Mouse (Mus musculus) inflammation-experienced regulatory T-cells, adult 6 months (primary cell): ENCODE data around the gene Fam129c. TPM values are rescaled to one million over a fixed set of nuclear protein-coding genes. Genes with fewer than 3 reads are reported as not detected.
A peak's percentile ranks its signal among the peaks of the same experiment; 100 is the strongest.

ENCODE experiments used
- ATAC-seq: one replicate; pipeline ENCODE4 v1.8.0; 2017
- polyA plus RNA-seq, 3 experiments: library from polyadenylated mRNA; unstranded; fragments of 100-300 nt; shearing (Covaris generic); gene quantifications; one replicate each; pipeline ENCODE4 v1.2.1; 2017

Gene Fam129c
- polyA plus RNA-seq, 3 experiments from 2014 or later: 1.5 to 2.0 (median 1.7) TPM

DNA sequence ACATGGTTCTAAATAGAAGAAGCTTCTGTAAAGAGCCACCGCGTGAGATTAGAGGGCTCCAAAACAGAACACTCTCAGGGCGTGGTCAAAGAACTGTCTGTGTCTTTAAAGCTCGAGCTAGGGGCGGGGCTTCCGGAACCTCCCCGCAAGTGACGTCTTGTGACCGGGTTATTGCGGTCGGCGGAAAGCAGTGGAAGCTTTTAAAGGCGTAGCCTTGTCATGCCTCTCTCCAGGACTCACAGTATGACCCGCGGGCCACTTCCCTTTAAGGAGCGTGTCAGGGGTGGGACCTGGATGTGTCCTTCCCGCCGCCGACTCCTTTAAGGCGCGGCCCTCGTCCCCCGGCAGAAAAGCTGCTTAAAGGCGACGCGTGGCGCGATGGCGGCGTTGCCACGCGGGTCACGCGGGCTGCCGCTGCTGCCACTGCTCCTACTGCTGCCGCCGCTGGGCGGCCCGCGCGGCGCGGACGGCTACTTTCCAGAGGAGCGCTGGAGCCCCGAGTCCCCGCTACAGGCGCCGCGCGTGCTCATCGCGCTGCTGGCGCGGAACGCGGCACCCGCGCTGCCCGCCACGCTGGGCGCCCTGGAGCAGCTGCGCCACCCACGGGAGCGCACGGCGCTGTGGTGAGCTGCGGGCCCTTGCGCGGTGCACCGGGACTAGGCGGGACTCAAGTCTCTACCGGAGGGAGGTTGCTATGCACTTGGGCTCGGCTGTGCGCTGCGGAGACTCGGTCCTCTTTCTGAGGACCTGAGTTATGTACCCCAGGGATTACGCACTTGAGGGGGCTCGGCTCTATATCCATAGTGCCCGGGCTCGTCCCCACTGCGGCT lies 13.6 kb downstream of the Fam129c start, which contains the start of gene Colgalt1:
Gene Colgalt1 (plus strand): TSS at position 177 of the 830 bp plus-strand sequence.
- ATAC-seq: peak; percentile 99

DNA sequence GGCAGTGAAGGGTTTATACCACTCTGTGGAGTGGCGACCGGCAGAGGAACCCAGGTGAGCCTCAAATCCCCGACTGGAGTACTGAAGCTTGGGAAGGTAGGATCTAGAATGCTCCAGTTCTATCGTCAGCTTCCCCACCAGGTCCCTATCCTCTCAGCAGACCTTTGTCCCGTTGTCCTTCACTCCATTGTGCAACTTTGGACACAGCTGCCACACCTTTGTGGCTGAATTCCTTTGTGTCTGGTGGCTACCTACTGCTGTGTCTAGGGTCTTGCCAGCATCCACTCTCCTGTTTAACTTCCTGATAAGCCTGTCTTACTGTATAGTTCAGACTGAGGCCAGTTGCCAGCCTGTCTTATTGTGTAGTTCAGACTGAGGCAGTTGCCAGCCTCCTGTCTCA lies 14.7 kb downstream of the Fam129c start:
- ATAC-seq: no peak

DNA sequence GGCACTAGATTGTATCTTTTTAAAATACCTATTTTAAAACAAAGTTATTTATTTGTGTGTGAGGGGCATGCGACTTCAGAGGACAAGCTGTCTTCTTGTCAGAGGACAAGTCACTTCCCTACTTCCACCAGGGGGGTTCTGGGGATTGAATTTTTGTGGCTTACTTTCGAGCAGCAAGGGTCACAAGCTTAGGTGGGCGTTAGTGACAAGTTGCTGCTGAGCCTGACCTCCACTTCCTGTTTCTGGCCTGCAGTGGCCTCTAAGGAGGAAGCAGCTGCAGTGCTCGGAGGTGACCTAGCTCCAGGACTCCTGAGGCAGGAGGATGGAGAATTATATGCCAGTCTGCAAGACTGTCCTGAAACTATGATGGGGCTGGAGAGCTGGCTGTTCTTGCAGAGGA lies 16.0 kb downstream of the Fam129c start:
- ATAC-seq: no peak

DNA sequence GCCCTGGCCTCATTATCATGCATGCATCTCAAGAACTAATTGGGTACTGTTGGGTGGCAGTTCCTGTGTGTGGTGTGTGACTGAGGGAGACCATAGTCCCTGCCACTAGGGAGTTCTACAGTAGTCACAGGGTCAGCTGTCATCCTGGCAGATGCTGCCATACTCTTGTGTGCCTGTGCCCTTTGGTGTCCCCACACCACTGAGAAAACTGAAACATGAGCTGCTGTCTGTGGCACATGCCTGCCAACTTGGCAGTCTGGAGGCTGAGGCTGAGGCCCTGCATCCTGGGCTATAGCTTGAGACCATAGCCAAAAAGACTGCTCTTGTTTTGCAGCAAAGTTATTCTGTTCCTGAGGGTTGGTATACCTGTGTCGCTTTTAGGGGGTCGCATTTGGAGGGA lies 22.3 kb downstream of the Fam129c start:
- ATAC-seq: no peak

DNA sequence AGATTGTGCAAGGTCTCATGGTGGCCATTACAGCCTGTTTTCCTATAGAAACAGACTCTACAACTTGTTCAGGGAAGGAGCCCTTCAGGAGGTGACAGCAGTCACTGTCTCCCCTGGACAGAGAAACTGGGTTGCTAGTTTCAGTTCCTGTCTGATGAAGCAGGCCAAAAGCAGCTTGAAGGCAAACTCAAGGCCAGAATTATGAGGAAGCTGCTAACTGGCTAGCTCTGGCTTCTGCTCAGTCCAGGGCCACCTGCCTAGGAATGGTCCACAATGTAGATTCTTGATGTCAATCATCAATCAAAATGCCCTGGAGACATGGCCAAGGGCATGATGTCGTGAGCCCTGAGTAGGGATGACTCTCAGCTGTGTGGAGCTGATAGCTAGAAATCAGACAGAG lies 27.6 kb downstream of the Fam129c start:
- ATAC-seq: no peak

DNA sequence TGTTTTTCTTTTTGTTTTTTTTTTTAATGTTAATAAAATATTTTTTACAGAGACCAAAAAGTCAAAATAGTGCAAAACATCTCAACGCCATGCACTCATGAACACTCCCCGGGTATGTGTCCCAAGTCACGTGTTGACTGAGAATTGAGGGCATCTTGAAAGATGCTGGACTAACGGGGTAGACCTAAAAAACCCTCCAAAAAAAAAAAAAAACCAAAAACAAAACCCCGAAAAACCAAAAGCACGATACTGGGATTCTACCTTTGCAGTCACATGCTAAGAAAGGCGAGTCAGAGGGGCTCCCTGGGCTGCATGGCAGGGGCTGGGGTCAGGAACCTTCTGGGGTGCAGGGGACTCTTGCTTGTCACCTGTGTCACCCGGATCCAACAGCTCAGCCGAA lies 29.3 kb downstream of the Fam129c start:
- ATAC-seq: no peak

DNA sequence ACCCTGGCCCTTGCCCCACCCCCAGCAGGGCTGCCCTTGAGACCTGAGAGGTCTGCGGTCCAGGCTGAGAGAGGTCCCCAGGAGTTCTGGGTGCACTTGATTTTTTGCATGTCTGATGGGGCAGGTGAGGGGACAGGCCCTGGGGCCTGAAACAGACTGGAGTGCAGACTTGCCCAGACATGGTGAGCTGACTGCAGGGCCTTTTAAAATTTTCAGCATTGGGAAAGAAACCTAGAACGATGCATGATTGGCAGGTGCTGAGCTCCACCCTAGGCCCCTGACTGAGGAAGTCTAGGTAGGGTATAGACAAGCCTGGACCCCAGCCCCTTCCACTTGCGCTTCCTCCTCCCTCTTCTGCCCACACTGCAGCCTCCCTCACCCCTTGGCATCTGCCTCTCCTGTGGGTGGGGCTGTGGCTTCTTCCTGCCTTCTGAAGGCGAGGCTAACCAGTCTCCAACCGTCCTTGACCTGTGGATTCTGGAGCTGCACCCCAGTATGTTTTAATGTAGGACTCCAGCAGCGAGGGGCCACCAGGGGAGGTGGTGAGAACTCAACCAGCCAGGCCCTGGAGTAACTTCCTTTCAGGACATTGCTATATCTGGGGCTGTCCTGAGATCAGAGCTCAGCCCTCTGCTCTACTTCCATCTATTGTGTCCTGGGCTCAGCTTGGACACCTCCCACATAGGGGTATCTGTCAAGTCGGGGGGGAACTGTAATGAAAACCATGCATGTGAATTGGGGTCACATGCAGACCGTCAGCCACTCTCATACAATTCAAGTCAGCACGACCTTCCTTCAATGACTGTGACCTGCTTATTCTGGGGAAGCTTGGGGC lies 30.0 kb downstream of the Fam129c start:
- no peak for ATAC-seq

DNA sequence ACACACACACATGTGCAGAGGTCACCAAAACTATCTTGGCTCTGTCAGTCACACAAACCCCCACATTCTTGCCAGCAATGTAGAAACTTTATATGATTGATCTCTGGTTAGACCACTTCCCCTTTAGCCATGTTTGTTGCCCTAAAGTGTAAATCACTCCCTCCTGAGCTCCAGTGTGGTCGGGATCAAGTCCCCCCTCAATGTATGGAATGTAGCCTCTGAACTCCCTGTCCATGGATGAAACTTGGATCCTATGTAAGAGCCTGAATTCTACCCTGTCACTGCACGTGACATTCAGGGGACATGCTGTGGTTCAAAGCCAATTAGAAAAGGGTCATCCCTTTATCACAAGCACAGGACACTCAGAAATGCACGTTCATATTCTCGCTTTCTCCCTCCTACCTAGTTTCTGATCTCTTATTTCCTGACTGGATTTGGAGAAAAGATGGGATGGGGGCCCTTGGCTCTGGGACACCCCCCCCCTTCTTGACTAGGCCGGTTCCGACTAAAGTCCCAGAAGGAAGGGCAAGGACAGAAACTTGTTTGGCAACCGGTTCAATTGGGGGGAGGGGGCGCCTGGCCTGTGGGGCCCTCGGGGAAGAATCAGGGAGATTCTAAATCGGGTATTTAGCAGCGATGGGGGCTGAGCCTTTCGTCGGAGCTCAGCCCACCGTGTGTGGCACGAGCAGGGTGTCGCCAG lies 31.1 kb downstream of the Fam129c start:
- ATAC-seq: no peak

DNA sequence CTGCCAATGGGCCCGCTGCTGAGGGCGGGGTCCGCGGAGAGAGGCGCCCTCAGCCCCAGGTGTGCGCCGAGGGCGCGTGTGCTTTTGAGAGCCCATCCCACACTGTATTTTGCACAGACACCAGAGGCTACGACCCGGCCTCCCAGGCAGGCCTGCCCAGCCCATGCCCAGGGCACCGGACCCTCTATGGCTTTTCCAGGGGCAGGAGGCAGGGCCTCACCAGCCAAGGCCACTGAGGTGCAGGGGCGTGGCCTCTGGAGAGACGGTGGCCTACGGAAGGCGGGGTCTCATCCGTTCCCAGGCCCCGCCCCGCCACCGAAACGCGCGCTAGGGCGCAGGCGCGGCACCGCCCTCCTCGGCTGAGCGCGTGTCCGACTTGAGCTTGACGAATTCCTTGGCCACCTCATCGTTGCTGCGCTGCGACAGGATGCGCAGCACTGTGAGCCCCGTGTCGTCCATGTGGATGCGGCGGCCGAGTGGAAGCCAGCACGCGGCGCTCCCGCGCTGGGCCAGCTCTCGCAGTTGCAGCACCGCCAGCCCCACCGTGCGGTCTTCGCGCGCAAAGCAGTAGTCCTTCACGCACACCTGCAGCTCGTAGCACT lies 31.7 kb downstream of the Fam129c start:
- ATAC-seq: peak; percentile 88

DNA sequence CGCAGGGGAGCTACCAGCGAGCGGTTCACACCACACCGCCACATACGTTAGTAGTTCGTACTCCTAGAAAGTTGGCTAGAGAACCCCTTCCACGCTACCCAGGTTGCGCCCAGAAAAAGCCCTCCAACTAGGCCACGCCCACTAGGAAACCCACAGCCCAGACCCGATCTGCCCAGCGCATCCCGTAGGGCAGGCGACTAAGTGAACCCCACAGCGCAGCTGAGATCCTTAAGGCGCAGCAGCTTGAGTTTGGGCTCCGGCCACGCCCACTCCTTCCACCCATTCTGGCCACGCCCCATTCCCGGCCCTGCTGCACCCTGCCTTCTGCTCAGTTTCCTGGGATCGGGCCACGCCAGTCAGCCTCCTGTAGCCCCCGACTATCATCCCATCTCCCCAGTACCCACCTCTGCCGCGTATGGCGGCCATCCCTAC lies 32.3 kb downstream of the Fam129c start:
- ATAC-seq: no peak

DNA sequence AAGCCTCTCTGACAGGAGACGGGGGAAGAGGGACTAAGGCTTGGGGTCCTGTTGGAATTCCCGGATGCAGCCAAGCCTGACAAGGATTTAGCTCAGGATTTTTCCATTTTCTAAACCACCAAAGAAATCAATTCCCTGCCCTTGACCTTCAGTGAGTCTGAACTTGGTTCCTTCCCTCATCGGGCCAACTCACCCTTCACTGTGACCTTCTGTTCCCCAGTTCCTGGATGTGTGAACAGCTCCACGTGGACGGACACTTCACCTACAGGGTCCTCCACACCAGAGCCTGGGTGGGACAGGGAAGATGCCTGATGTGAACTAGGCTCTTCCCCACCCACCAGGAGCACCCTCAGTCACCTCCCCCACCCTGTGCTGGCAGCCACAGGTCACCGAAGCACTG lies 33.3 kb downstream of the Fam129c start:
- no peak for ATAC-seq

DNA sequence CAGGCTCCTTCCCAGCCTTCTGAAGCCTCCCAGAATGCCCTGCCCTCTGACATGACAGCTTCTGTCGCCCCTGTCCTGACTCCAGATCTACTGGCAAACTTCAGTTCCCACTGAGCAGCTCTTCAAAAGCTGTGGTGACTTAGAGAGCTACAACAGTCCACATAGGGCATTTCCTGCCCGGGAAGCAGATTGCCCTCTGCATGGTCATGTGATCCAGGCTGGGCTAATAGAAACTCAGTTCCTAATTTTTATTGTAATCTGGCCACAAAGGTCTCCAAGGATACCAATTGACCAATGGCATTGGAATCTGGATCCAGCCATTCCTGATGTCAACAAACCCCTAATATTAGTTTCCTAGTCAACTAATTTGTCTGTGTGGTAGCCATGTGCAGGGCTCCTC lies 34.4 kb downstream of the Fam129c start:
- no peak for ATAC-seq

DNA sequence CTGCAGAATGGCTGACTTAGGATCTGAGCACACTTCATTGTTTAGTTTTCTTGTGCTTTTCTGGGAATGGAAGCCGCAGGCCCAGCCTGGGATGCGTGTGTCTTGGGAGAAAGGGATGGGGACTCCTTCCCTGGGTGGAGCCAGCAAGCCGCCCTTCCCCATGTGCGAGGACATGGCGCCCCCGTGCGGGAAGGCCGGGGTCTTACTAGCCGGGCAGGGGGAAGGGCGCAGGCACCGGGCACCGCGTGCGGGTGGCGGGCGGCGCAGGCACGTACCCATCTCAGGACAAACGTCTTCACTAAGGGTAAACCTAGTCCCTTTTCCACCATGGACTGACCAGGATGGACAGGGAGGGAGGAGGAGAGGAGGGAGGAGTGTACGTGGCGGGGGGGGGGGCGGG lies 35.7 kb downstream of the Fam129c start:
- no peak for ATAC-seq

DNA sequence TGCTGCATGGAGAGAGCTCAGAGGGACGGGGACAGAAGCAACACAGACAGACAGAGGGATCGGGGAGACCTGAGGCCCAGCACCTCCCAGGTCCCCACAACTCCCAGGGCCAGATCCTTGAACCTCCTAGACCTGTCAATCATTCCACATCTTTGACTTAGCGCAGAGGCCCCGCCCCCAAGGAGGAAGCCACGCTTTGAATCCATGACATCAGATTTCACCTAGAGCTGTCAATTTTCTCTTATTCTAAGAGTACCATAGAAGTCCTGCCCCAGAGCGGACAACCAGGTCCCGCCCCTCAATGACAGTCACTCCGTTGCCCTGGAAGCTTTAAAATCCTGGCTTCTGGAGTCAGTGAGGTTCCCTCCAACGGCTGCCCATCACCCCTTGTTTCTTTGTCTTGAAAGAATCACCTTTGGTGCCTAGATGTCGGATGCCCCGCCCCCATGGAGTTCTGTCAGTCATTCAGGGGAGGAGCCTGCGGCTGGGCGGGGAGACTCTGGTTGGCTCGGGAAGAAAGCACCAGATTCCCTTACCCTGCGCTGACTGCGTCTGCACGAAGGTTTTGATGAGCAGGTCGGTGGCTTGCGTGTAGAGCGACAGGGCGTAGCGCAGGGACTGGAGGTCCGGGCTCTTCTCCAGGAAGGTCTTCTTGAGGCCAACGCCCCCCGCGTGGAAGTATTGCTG lies 36.7 kb downstream of the Fam129c start:
- ATAC-seq: peak; percentile 50

DNA sequence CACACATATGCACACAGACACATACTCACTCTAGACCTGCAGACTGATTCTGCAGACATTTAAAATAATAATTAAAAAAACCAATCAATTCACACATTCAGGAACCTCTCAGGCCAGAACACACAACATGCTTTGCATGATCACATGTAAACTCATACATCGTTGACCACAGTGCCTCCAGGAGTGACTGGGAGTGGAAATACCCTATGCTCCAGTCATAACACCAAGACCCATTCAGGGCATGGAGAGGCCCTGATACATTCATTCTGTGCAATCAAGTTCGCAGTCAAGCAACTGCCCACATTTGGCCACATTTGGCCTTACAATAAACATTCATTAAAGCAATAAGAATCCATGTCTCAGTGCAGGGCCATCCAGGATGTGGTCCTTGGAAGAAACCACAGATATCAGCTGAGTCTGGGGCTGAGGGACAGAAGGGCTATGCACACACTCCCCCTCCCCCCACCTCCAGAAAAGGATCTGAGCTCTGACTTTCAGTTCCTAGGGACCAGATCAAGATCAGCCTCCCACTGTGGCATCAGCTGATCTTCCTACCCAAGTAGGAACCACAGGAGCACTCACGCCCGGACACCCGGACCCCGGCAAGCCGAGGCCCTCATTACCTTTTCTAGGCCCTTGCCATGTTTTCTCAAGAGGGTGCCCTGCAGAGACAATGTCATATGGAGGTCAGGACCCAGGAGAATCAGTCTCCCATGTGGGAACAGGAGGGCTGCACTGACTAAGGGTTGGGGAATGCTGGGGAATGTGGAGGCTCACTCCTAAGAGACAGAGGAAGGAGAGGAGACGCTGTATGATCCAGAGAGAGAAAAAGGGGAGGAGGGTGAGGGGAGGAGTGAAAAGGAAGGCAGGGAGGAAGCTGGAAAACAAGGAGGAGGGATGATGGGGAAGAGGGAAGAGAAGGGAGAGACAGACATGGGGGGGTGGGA lies 40.0 kb downstream of the Fam129c start:
- ATAC-seq: no peak

DNA sequence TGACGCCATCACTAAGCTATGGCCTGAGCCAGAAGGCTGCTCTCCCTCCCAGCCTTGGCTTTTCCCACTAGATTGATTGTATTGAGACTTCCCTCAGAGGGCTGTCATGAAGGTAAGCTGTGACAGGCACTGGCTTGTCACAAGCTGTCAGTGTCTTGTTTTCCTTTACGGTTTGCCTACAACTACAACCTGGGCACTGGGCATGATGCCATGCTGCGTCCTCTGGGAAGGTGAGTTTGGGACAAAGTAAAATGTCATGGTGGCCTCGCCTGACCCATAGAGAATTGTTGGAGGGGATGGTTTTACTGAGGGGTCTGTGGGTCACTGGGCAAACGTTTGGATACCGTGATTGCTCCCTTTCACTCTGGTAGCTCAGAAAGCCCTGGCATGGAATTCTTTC lies 40.9 kb downstream of the Fam129c start:
- ATAC-seq: no peak

DNA sequence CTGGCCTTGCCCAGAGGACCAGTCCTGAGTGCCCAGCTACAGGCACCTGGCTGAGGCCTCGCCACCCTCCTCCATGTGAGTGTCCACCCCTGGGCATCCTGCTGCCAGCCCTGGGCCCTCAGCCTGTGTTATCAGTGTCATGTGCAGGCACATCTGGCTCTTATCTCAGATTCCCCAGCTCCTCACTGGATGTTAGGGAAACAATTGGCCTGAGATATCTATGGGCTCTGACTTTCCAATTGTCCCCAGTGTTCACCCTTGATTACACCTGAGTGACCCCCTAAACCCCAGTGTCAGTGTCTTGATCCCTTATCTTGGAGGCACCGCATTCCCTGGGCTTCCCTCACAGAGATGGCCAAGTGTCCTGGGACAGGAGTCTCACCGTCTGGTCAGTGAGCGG lies 41.9 kb downstream of the Fam129c start:
- ATAC-seq: no peak

DNA sequence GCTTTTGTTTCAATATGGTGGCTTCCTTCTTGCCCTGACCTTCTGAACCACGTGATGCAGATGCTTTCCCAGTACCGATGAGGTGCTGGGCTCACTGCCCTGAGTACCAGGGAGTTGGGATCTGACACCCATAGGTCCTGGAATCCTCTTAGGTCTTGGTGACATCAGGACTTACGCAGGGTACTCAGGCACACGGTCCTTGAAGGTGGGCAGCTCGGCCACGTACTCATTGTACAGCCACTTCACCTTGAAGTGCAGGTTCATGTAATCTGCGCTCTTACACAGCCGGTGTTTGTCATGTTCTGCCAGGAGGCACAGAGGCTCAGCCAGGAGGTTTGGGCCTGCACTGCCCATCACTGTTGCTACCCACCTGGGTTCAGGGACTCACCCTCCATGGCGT lies 48.1 kb downstream of the Fam129c start:
- ATAC-seq: no peak

DNA sequence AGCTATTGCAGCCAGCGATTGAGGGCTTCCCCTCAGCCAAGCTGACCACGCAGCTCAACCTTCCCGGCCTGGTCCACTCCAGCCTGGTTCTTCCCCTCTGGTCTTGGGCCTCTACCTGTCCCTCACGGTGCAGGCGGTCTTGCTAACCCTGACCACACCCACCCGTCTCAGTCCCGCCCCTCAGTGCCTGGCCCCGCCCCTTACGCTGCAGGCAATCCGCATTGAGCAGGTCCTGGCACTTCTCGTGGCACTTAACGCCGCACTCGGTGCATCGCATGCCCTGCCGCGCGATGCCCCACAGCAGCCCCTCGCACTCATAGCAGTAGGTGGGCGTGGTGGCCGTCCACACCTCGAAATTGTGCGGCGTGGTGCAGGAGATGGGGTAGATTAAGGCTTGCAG lies 57.2 kb downstream of the Fam129c start:
- no peak for ATAC-seq
